Mouse (Mus musculus) spleen, adult 2 months (tissue): ENCODE measurements around the gene Ccser1. TPM values are rescaled to one million over a fixed set of nuclear protein-coding genes. Genes with fewer than 3 reads are reported as not detected.

Source experiments
- DNase-seq, 2 experiments: peaks; one replicate each; pipeline versions ENCODE4 v3.0.0 to v3.0.0-alpha.2; 2012 to 2021; ENCODE audit warnings: low spot score in 2 of 2, low read depth in 1 of 2
- H3K27ac ChIP-seq: fragments of 200-500 bp; 2 replicates; pipeline ENCODE4 v1.5.1; 2012; ENCODE audit warnings: low read length, inconsistent platforms; ENCODE audit not compliant: insufficient read depth
- H3K27me3 ChIP-seq: fragments of 200-500 bp; 2 replicates; pipeline ENCODE4 v1.6.1; 2012; ENCODE audit warnings: mild to moderate bottlenecking, moderate library complexity, low read length, inconsistent platforms; ENCODE audit not compliant: control insufficient read depth, insufficient read depth
- H3K36me3 ChIP-seq: fragments of 200-500 bp; 2 replicates; pipeline ENCODE4 v1.6.1; 2012; ENCODE audit warnings: mild to moderate bottlenecking, low read length, inconsistent platforms; ENCODE audit not compliant: control insufficient read depth, insufficient read depth
- H3K4me1 ChIP-seq: fragments of 200-500 bp; 2 replicates; pipeline ENCODE4 v1.6.1; 2011; ENCODE audit warnings: inconsistent platforms; ENCODE audit not compliant: control insufficient read depth, insufficient read depth, insufficient read length
- H3K4me3 ChIP-seq: fragments of 200-500 bp; 2 replicates; pipeline ENCODE4 v1.5.1; 2011; ENCODE audit warnings: mild to moderate bottlenecking, inconsistent platforms; ENCODE audit not compliant: insufficient read depth, insufficient read length; ENCODE audit errors: extremely low read depth
- CTCF ChIP-seq: fragments of 200-500 bp; IDR thresholded peaks from 2 replicates; pipeline ENCODE4 v1.5.1; 2011; ENCODE audit warnings: mild to moderate bottlenecking, inconsistent platforms; ENCODE audit not compliant: insufficient read depth, insufficient read length, insufficient replicate concordance; ENCODE audit errors: extremely low read depth
- POLR2A ChIP-seq: fragments of 200-500 bp; IDR thresholded peaks from 2 replicates; pipeline ENCODE4 v1.6.1; 2011; ENCODE audit warnings: low read depth, low read length, inconsistent platforms
- WGBS: fragments of 180-500 bp; shearing (Covaris S2); methylation state at CpG from one replicate; pipeline ENCODE4 v1.1.7; 2018; 5-methylcytosine and 5-hydroxymethylcytosine counted together
- polyA plus RNA-seq: library from polyadenylated mRNA; depleted of rRNA; stranded (reverse); fragments of >200 nt; gene quantifications from 2 replicates; pipeline ENCODE4 v1.2.3, GENCODE M21; 2012

The Ccser1 gene
- polyA plus RNA-seq, 1 experiment = 0.82 TPM

GRCm38 (mm10) chr6:61767151-61767550 is 587.0 kb downstream of the Ccser1 start:
- no peak overlapping the region for H3K27ac ChIP-seq
- no peaks in the 10 kb centered on the region for H3K27me3 ChIP-seq
- TF ChIP-seq CTCF (no peak), POLR2A (no peak)
- WGBS = 87% methylated on average over 8 of the region's 8 CpGs
- no peak overlapping the region for H3K4me3 ChIP-seq
- no peaks in the 10 kb centered on the region for H3K4me1 ChIP-seq
- H3K36me3 ChIP-seq = no peaks in the 10 kb centered on the region
- no peak for DNase-seq

- H3K27ac ChIP-seq = no peak overlapping the region
- H3K4me1 ChIP-seq = no peaks in the 10 kb centered on the region
- TF ChIP-seq CTCF (no peak), POLR2A (no peak)
- H3K36me3 ChIP-seq = no peaks in the 10 kb centered on the region
- DNase-seq = no peak
- no peak overlapping the region for H3K4me3 ChIP-seq
- H3K27me3 ChIP-seq = no peaks in the 10 kb centered on the region
- WGBS = 89% methylated on average over 2 of the region's 2 CpGs
These were observed 606.6 kb downstream of the Ccser1 start for GRCm38 (mm10) chr6:61786706-61787105.

GRCm38 (mm10) chr6:61800889-61801288 is 620.8 kb downstream of the Ccser1 start:
- no peak overlapping the region for H3K27ac ChIP-seq
- no peak overlapping the region for H3K4me3 ChIP-seq
- H3K4me1 ChIP-seq = no peaks in the 10 kb centered on the region
- H3K27me3 ChIP-seq = no peaks in the 10 kb centered on the region
- no peak for DNase-seq
- WGBS = 91% methylated on average over 3 of the region's 3 CpGs
- TF ChIP-seq POLR2A = no peak
- TF ChIP-seq CTCF = no peak
- no peaks in the 10 kb centered on the region for H3K36me3 ChIP-seq

GRCm38 (mm10) chr6:61805481-61805880 is 625.4 kb downstream of the Ccser1 start:
- 75% methylated on average over 1 of the region's 1 CpGs for WGBS
- H3K4me3 ChIP-seq = no peak overlapping the region
- no peaks in the 10 kb centered on the region for H3K27me3 ChIP-seq
- H3K36me3 ChIP-seq = no peaks in the 10 kb centered on the region
- no peaks in the 10 kb centered on the region for H3K4me1 ChIP-seq
- no peak for TF ChIP-seq CTCF
- TF ChIP-seq POLR2A = no peak
- no peak overlapping the region for H3K27ac ChIP-seq
- DNase-seq = no peak

GRCm38 (mm10) chr6:61817716-61818115 is 637.6 kb downstream of the Ccser1 start:
- TF ChIP-seq CTCF = no peak
- TF ChIP-seq POLR2A = no peak
- 73% methylated on average over 1 of the region's 1 CpGs for WGBS
- H3K36me3 ChIP-seq = no peaks in the 10 kb centered on the region
- H3K27me3 ChIP-seq = no peaks in the 10 kb centered on the region
- no peak for DNase-seq
- no peak overlapping the region for H3K4me3 ChIP-seq
- no peak overlapping the region for H3K27ac ChIP-seq
- no peaks in the 10 kb centered on the region for H3K4me1 ChIP-seq

GRCm38 (mm10) chr6:61876302-61876701 is 696.2 kb downstream of the Ccser1 start:
- no peak for DNase-seq
- Histone ChIP-seq H3K27me3 (no peaks in the 10 kb centered on the region), H3K4me1 (no peaks in the 10 kb centered on the region), H3K36me3 (no peaks in the 10 kb centered on the region), H3K27ac (no peak overlapping the region), H3K4me3 (no peak overlapping the region)
- 81% methylated on average over 1 of the region's 1 CpGs for WGBS
- no peak for TF ChIP-seq CTCF

GRCm38 (mm10) chr6:61898238-61898637 is 718.1 kb downstream of the Ccser1 start:
- 74% methylated on average over 4 of the region's 4 CpGs for WGBS
- Histone ChIP-seq H3K4me3 (no peak overlapping the region), H3K4me1 (no peaks in the 10 kb centered on the region), H3K27me3 (no peaks in the 10 kb centered on the region), H3K36me3 (no peaks in the 10 kb centered on the region), H3K27ac (no peak overlapping the region)
- DNase-seq = no peak
- TF ChIP-seq CTCF = no peak
- no peak for TF ChIP-seq POLR2A
